Mouse (Mus musculus) thymus, postnatal 0 days (tissue): ENCODE measurements around the gene Gm5849. TPM values are rescaled to one million over a fixed set of nuclear protein-coding genes. Genes with fewer than 3 reads are reported as not detected.
"Not testable (repeated sequence)": the region's sequence is repeated elsewhere in the genome, so short reads cannot be mapped to it uniquely, and the experiment has no call there.

Experiments
- DNase-seq: peaks from one replicate; pipeline ENCODE4 v3.0.0-alpha.2; 2015; ENCODE audit warnings: low spot score
- polyA plus RNA-seq: library from polyadenylated mRNA; unstranded; fragments of >200 nt; fragmentation: Nextera tagmentation; extraction: Ambion mirVana; gene quantifications from 2 replicates; pipeline ENCODE4 v1.2.1, GENCODE M21; 2015

Gene Gm5849
- not detected in 2 replicates for polyA plus RNA-seq

- DNase-seq = not testable (repeated sequence)
Observed at GRCm38 (mm10) chr3:90777776-90778175, at the start of gene Gm5849. Gene Gm5849 (minus strand): TSS chr3:90777876.

GRCm38 (mm10) chr3:90749658-90750057 is 28.0 kb downstream of the Gm5849 start:
- no peak for DNase-seq

GRCm38 (mm10) chr3:90726606-90727005 is 51.1 kb downstream of the Gm5849 start, which contains the start of gene Pglyrp4:
Gene Pglyrp4 (plus strand): TSS chr3:90726906.
- DNase-seq = no peak

Other genes with a start within 250 kb of the Gm5849 start
- gene S100a16, start 240.6 kb downstream of the Gm5849 start, polyA plus RNA-seq = 136 and 139 TPM in 2 replicates
- 9.9 and 11.5 TPM in 2 replicates for gene S100a3, start 217.3 kb downstream of the Gm5849 start, polyA plus RNA-seq
- gene S100a2, start 187.6 kb downstream of the Gm5849 start, polyA plus RNA-seq = 1.2 and 1.5 TPM in 2 replicates
- gene Gm42674, start 176.0 kb downstream of the Gm5849 start, polyA plus RNA-seq = not detected in 2 replicates
- 88.5 and 88.9 TPM in 2 replicates for gene S100a4, start 174.1 kb downstream of the Gm5849 start, polyA plus RNA-seq
- 0.51 and 1.2 TPM in 2 replicates for gene S100a5, start 169.4 kb downstream of the Gm5849 start, polyA plus RNA-seq
- 164 and 165 TPM in 2 replicates for gene S100a6, start 165.0 kb downstream of the Gm5849 start, polyA plus RNA-seq
- 0.28 and 0.38 TPM in 2 replicates for gene S100a7a, start 123.9 kb downstream of the Gm5849 start, polyA plus RNA-seq
- 77.0 and 115 TPM in 2 replicates for gene S100a8, start 108.9 kb downstream of the Gm5849 start, polyA plus RNA-seq
- 26.1 and 50.1 TPM in 2 replicates for gene S100a9, start 82.2 kb downstream of the Gm5849 start, polyA plus RNA-seq
- gene Pglyrp4, start 51.0 kb downstream of the Gm5849 start, polyA plus RNA-seq = 0.13 and 0.16 TPM in 2 replicates